Mouse (Mus musculus) c-Kit-positive CD71-positive TER-119-positive erythroid progenitor cells, embryonic 14.5 days (primary cell): ENCODE data around the gene Nsmce1.

Experiments used
- DNase-seq: peaks from one replicate; pipeline ENCODE4 v3.0.0-alpha.2; 2013; ENCODE audit warnings: low spot score

The Nsmce1 gene

DNA sequence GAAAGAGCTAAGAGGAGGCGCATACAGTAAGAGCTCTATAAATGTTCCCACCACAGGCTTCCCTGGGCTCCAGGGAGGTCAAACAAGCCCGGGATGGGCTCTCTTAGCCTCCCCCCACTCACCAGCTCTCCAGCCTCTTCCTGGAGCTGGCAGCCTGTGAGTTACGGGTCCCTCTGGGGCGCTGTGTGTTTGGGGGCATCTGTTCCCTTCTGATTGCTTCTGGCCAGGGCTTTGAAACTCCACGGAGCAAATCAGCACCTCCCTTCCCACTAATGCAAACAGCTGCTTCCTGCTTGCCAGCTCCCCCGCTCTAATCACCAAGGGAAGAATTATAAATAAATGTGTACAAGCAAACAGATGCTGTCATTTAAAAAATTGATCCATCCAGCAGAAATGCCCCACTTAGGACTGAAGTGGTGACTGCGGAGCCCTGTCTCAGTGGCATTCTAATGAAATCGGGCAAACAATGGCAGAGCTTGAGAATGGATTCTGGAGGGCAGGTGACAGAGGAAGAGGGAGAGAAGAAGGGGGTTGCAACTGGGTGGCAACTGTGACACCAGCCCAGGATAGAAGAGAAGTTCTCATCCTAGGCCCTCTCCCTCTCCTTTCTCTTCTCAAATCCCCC is 56.6 kb downstream of the Nsmce1 start:
- no peak for DNase-seq

DNA sequence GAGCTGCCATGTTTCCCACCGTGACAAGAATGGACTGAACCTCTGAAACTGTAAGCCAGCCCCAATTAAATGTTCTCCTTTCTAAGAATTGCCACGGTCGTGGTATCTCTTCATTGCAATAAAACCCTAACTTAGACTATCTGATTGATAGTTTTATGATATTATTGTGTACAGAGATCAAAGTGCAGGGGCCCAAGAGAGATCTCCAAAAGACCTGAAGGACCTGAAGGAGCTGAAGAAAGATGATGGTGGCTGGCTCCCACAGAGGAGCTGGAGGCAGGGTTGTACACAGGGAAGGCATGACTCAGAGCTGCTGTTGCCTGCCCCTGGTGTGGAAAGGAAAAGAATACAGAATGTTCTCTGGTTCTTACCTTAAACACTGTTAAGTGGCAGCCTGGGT is 57.5 kb downstream of the Nsmce1 start:
- DNase-seq = no peak

- DNase-seq = no peak
These were observed 61.1 kb downstream of the Nsmce1 start for GRCm38 (mm10) chr7:125430170-125430842.

GRCm38 (mm10) chr7:125428816-125429500 is 62.4 kb downstream of the Nsmce1 start:
- peak; percentile 85 for DNase-seq

DNA sequence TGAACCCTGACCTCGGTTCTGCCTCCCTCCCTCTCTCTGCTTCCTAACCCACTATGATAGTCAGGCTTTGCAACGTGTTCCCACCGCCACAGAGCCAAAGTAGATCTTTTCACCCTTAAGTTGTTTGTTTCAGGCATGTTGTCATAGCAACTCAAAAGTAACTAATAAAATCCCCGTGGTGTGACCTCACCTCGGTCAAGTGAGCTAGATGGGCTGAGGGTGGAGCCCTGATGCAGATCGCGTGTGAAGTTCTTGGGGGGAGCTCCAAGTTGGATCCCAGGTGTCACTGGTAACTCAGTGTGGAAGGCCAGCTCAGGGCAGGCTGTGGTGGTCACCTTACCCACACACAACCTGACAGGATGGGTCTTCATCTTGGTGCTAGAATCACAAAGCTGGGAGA is 63.0 kb downstream of the Nsmce1 start:
- peak; percentile 44 for DNase-seq

GRCm38 (mm10) chr7:125427492-125428090 is 63.8 kb downstream of the Nsmce1 start:
- DNase-seq = no peak

- peak; percentile 60 for DNase-seq
These were observed 68.3 kb downstream of the Nsmce1 start for GRCm38 (mm10) chr7:125423056-125423455.

DNA sequence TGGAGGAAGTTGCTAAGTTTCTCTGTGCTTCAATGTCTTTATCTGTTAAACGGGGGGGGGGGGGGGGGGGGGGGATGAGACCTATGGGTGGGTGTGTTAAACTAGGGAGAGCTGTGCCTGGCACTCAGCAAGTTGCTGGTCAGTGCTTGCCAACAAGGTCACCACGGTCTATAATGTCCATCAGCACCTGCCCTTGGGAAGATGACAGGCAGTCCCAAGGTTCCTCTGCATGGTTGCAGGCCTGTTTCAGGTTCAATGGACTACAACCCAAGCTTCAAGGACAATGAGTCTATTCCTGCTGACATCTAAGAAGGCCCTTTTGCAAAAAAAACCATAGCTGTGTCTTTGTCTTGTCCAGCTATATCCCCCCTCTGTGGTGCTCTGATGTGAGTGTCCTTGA is 69.5 kb downstream of the Nsmce1 start:
- no peak for DNase-seq

- peak; percentile 69 for DNase-seq
These were observed 71.2 kb downstream of the Nsmce1 start for GRCm38 (mm10) chr7:125420190-125420589.

- DNase-seq = no peak
These were observed 73.0 kb downstream of the Nsmce1 start for GRCm38 (mm10) chr7:125418413-125418812.
